Mouse (Mus musculus): ENCODE results near the gene Sh3bp5. TPM values are rescaled to one million over a fixed set of nuclear protein-coding genes. Genes with fewer than 3 reads are reported as not detected.
"Not testable (repeated sequence)": the region's sequence is repeated elsewhere in the genome, so short reads cannot be mapped to it uniquely, and the experiment has no call there.

Gene Sh3bp5
- polyA plus RNA-seq, 1 experiment from 2014 or later: 39.0 TPM

DNA sequence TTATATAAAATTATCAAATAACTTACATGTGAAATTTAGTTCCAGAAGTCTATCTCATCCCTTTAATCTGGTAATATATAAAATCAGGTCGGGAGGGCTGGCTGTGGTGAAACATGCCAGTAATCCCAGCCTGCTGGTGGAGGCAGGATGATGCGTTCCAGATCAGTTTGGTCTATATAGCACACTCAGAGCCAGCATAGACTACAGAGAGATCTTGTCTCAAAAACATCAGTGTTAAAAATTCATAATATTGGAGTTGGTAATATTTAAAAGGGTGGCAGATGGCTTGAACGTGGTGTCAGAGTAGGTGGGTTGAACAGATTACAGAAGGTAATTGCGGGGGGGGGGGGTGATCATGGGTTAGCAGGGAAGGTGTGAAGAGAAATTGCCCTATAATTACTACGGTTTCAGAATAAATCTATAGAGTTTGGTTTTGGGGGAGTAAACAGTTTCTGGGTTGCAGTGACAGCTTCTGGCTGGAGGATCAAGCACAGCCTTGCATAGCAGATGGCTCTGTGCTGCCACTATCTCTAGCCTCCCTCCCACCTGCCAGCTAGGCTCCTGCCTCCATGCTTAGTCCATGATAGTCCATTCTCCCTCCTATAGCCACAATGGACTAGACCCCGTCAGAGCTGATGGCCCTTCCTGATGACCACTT is 20.3 kb upstream of the Sh3bp5 start:
- no peaks in the 10 kb centered on the region for H3K9me3 ChIP-seq (ENCODE audit: low read length)
- H3K4me3 ChIP-seq (ENCODE audit: low read length): no peak overlapping the region
- H3K27me3 ChIP-seq (ENCODE audit: insufficient read depth, low read length): no peaks in the 10 kb centered on the region
- H3K4me2 ChIP-seq (replicated peaks; ENCODE audit: low read depth, low read length): no peak overlapping the region
- H3K4me1 ChIP-seq (ENCODE audit: insufficient read depth, low read length): peaks cover 6% of the 10 kb centered on the region; the same call in 1 of the 2 replicates
- 81% methylated on average over 6 of the region's 6 CpGs for WGBS
- ATAC-seq (ENCODE audit: low FRiP score, low TSS enrichment): no peak
- H3K9ac ChIP-seq (replicated peaks; ENCODE audit: low read length): no peak overlapping the region
- H3K27ac ChIP-seq (ENCODE audit: low read length): no peak overlapping the region
- H3K36me3 ChIP-seq (ENCODE audit: insufficient read depth, low read length): no peaks in the 10 kb centered on the region

DNA sequence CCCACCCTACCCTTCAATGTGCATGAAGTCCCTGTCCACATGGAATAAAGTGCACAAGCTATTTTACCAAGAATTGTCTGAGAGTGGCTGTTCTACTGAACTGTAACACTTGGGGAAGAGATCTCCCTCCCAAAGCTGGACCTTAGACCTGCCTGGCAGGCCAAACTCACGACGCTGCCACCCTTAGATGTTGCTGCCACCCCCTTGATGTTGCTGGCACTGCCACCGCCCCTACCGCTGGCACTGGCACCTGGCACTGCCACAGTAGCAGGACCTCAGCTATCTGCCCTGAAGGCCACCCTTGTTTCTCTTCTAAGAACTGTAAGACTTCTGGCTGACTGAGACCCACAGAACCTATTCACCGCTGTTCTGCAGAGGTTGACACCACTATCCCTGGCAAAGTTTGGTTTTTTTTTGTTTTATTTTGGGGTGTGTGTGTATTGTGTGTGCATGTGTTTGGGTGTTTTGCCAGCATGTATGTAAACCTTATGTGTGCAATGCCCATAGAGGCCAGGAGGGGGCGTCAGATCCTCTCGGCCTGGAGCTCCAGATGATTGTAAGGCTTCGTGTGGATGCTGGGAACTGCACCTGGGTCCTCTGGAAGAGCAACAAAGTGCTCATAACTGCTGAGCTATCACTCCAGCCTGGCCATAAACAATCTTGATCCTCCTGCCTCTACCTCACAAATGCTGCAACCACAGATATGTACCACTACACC is 19.1 kb upstream of the Sh3bp5 start:
- peaks cover 6% of the 10 kb centered on the region; the same call in 1 of the 2 replicates for H3K4me1 ChIP-seq (ENCODE audit: insufficient read depth, low read length)
- WGBS: 86% methylated on average over 8 of the region's 8 CpGs
- no peak overlapping the region for H3K9ac ChIP-seq (replicated peaks; ENCODE audit: low read length)
- H3K27me3 ChIP-seq (ENCODE audit: insufficient read depth, low read length): no peaks in the 10 kb centered on the region
- H3K9me3 ChIP-seq (ENCODE audit: low read length): no peaks in the 10 kb centered on the region
- no peak for ATAC-seq (ENCODE audit: low FRiP score, low TSS enrichment)
- H3K4me3 ChIP-seq (ENCODE audit: low read length): no peak overlapping the region
- H3K4me2 ChIP-seq (replicated peaks; ENCODE audit: low read depth, low read length): no peak overlapping the region
- no peak overlapping the region for H3K27ac ChIP-seq (ENCODE audit: low read length)
- H3K36me3 ChIP-seq (ENCODE audit: insufficient read depth, low read length): no peaks in the 10 kb centered on the region

DNA sequence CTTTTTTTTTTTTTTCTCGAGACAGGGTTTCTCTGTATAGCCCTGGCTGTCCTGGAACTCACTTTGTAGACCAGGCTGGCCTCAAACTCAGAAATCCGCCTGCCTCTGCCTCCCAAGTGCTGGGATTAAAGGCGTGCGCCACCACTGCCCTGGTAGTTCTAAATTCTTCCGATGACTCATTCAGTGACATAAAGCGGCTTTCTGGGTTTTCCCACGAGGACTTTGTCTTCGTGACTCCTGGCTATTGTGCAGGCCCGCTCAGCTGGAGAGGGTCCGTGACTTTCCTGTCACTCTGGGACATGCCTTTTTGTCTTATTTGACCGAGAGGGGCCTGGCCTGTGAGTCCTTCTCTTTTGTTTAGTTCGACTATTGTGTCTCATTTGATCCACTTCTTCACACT is 18.1 kb upstream of the Sh3bp5 start:
- not testable (repeated sequence) for H3K36me3 ChIP-seq (ENCODE audit: insufficient read depth, low read length); ATAC-seq (ENCODE audit: low FRiP score, low TSS enrichment); H3K27me3 ChIP-seq (ENCODE audit: insufficient read depth, low read length); H3K4me2 ChIP-seq (replicated peaks; ENCODE audit: low read depth, low read length); H3K9ac ChIP-seq (replicated peaks; ENCODE audit: low read length); H3K4me1 ChIP-seq (ENCODE audit: insufficient read depth, low read length); H3K9me3 ChIP-seq (ENCODE audit: low read length); H3K27ac ChIP-seq (ENCODE audit: low read length); H3K4me3 ChIP-seq (ENCODE audit: low read length)
- WGBS: 87% methylated on average over 12 of the region's 12 CpGs

DNA sequence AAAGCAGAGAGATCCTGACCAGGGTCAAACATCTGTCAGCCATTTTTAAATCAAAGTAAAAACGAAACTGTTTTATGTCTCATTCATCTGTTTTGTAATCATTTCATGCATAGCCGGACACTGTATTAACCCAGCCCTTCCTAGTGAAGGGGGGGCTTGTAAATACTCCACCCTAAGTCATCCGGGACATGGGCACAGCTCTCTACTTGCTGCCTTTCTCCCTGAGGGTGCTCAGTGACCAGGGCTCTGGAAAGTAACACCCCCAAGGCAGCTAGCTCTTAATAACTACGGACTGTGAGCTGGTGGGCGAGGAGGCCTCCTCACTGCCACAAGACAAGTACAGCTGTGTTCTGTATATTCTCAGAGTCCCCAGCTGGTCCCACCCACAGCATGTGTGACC is 13.1 kb upstream of the Sh3bp5 start:
- Histone ChIP-seq H3K4me3 (ENCODE audit: low read length) (no peak overlapping the region), H3K9ac (replicated peaks; ENCODE audit: low read length) (no peak overlapping the region), H3K4me1 (ENCODE audit: insufficient read depth, low read length) (no peaks in the 10 kb centered on the region), H3K36me3 (ENCODE audit: insufficient read depth, low read length) (no peaks in the 10 kb centered on the region), H3K9me3 (ENCODE audit: low read length) (no peaks in the 10 kb centered on the region), H3K4me2 (replicated peaks; ENCODE audit: low read depth, low read length) (no peak overlapping the region), H3K27me3 (ENCODE audit: insufficient read depth, low read length) (no peaks in the 10 kb centered on the region), H3K27ac (ENCODE audit: low read length) (no peak overlapping the region)
- WGBS: 46% methylated on average over 5 of the region's 5 CpGs
- ATAC-seq (ENCODE audit: low FRiP score, low TSS enrichment): no peak

DNA sequence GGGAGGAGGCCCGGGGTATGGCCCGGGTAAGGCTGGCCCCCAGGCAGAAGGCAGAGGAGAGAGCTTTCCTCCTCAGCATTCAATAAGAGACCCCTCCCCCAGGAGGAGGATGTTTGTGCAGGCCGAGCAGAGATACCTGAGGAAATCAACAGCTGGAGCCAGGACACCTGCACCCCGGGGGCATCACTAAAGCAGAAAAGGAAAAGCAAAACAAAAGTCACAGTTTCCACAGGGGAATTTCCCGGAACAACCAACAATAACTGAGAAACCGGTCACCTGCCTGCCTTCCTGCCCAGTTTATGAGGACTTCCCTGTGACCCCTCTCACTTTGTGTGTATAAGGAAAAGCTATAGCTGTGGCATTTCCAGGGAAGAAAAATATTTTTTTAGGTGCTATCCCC is 7.7 kb upstream of the Sh3bp5 start:
- no peak for ATAC-seq (ENCODE audit: low FRiP score, low TSS enrichment)
- Histone ChIP-seq H3K36me3 (ENCODE audit: insufficient read depth, low read length) (no peaks in the 10 kb centered on the region), H3K9me3 (ENCODE audit: low read length) (no peaks in the 10 kb centered on the region), H3K4me1 (ENCODE audit: insufficient read depth, low read length) (no peaks in the 10 kb centered on the region), H3K4me2 (replicated peaks; ENCODE audit: low read depth, low read length) (no peak overlapping the region), H3K27ac (ENCODE audit: low read length) (no peak overlapping the region), H3K27me3 (ENCODE audit: insufficient read depth, low read length) (no peaks in the 10 kb centered on the region), H3K9ac (replicated peaks; ENCODE audit: low read length) (no peak overlapping the region), H3K4me3 (ENCODE audit: low read length) (no peak overlapping the region)
- 48% methylated on average over 6 of the region's 6 CpGs for WGBS

DNA sequence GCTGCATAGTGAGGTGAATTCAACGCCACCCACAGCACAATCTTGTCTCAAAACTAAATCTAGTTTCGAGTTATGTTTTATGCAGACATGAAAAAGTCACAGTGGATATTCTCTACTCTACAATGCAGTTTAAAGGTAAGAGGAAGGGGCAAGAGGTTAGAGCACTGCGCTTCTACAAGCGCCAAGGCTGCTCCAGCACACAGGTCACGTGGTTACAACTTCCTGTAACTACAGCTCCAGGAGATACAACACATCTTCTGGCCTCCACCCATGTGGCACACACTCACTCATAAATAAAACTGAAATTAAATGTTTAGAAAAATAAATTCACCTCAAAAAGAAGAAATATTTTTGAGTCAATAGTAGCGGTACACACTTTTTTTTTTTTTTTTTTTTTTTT is 4.8 kb upstream of the Sh3bp5 start:
- no peak for ATAC-seq (ENCODE audit: low FRiP score, low TSS enrichment)
- no peaks in the 10 kb centered on the region for H3K4me1 ChIP-seq (ENCODE audit: insufficient read depth, low read length)
- no peak overlapping the region for H3K4me3 ChIP-seq (ENCODE audit: low read length)

DNA sequence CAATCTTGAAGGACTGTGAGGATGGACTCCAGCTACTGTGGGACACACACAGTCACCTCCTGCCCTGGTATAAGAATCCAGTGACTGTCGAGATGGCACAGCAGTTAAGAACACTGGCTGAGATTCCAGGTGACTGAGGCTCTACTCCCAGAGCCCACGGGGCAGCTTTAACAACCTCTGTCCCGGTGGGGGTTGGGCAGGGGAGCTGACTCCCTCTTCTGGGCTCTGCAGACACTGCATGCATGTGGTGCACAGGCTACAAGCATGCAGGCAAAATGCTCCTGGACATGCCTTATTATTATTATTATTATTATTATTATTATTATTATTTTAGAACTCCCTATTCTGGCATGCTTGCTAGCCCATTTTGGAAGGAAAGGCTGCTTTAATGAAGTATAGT is 4.4 kb upstream of the Sh3bp5 start:
- WGBS: 30% methylated on average over 3 of the region's 3 CpGs
- H3K4me2 ChIP-seq (replicated peaks; ENCODE audit: low read depth, low read length): no peak overlapping the region
- peaks cover 2% of the 10 kb centered on the region; the same call in 1 of the 2 replicates for H3K4me1 ChIP-seq (ENCODE audit: insufficient read depth, low read length)
- ATAC-seq (ENCODE audit: low FRiP score, low TSS enrichment): no peak
- no peak overlapping the region for H3K27ac ChIP-seq (ENCODE audit: low read length)
- H3K36me3 ChIP-seq (ENCODE audit: insufficient read depth, low read length): no peaks in the 10 kb centered on the region
- no peak overlapping the region for H3K9ac ChIP-seq (replicated peaks; ENCODE audit: low read length)
- no peaks in the 10 kb centered on the region for H3K9me3 ChIP-seq (ENCODE audit: low read length)
- H3K4me3 ChIP-seq (ENCODE audit: low read length): no peak overlapping the region
- H3K27me3 ChIP-seq (ENCODE audit: insufficient read depth, low read length): peaks cover 7% of the 10 kb centered on the region; the same call in 1 of the 2 replicates

More for the DNA sequence above, 4.8 kb upstream of the Sh3bp5 start:
- no peak overlapping the region for H3K9ac ChIP-seq (replicated peaks; ENCODE audit: low read length)
- 80% methylated on average over 6 of the region's 6 CpGs for WGBS
- H3K9me3 ChIP-seq (ENCODE audit: low read length): no peaks in the 10 kb centered on the region
- no peaks in the 10 kb centered on the region for H3K36me3 ChIP-seq (ENCODE audit: insufficient read depth, low read length)
- H3K27me3 ChIP-seq (ENCODE audit: insufficient read depth, low read length): peaks cover 7% of the 10 kb centered on the region; the same call in 1 of the 2 replicates
- H3K27ac ChIP-seq (ENCODE audit: low read length): no peak overlapping the region
- no peak overlapping the region for H3K4me2 ChIP-seq (replicated peaks; ENCODE audit: low read depth, low read length)

DNA sequence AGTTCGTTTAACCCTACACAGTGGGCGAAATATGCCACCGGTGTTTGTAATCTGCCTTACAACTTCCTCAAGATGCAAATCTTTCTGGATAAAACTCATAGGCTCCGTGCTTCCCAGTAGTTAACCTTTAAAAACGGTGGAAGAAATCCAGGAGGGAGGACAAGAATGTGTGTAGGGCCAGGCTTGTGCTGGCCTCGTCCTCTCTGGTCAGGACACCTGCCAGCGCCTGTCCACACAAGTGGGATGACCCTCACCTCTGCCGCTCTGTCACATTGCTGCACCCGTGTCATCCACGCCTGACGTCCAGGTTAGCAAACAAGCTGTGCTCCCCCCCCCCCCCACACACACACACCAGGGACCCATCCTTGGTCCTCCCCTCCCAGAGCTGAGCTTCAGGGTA is 3.4 kb upstream of the Sh3bp5 start:
- Histone ChIP-seq H3K4me3 (ENCODE audit: low read length) (no peak overlapping the region), H3K4me1 (ENCODE audit: insufficient read depth, low read length) (peaks cover 9% of the 10 kb centered on the region), H3K9me3 (ENCODE audit: low read length) (no peaks in the 10 kb centered on the region), H3K4me2 (replicated peaks; ENCODE audit: low read depth, low read length) (no peak overlapping the region), H3K9ac (replicated peaks; ENCODE audit: low read length) (no peak overlapping the region), H3K27ac (ENCODE audit: low read length) (no peak overlapping the region), H3K36me3 (ENCODE audit: insufficient read depth, low read length) (no peaks in the 10 kb centered on the region), H3K27me3 (ENCODE audit: insufficient read depth, low read length) (peaks cover 7% of the 10 kb centered on the region; the same call in 1 of the 2 replicates)
- WGBS: 56% methylated on average over 11 of the region's 11 CpGs
- ATAC-seq (ENCODE audit: low FRiP score, low TSS enrichment): no peak

DNA sequence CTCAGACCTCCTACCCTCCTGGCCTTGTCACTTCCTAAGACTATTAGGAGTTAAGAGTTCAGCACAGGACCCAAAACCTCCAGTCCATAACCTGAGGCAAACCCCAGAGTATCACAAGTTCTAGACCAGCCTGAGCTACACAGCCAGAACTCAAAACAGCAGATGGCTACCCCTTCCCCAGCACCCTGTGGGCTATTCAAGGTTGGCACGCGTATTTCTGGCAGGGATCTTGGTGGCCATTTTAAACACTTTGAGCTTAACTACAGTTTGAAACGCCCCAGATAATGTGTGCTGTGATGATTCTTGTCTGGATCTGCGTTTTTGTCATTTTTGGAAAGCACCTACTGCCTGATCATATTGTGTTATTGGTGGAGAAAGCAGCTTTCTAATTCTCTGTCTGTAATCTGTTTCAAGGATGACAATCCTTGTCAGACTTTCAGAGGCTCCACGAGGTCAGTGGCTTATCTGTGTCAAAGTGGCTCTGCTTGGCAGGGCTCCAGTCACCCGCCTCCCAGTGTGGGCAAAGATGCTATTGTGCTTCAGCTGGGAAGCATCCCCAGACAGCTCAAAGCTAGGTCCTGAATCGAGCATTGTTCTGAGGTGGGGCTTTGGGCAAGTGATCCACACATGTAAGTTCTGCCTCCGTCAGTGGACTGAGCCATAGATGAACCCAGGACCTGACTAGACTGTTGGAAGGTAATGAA is 2.1 kb upstream of the Sh3bp5 start:
- Histone ChIP-seq H3K9ac (replicated peaks; ENCODE audit: low read length) (no peak overlapping the region), H3K36me3 (ENCODE audit: insufficient read depth, low read length) (no peaks in the 10 kb centered on the region), H3K27ac (ENCODE audit: low read length) (no peak overlapping the region), H3K9me3 (ENCODE audit: low read length) (no peaks in the 10 kb centered on the region), H3K27me3 (ENCODE audit: insufficient read depth, low read length) (peaks cover 7% of the 10 kb centered on the region; the same call in 1 of the 2 replicates), H3K4me3 (ENCODE audit: low read length) (no peak overlapping the region), H3K4me2 (replicated peaks; ENCODE audit: low read depth, low read length) (no peak overlapping the region), H3K4me1 (ENCODE audit: insufficient read depth, low read length) (peaks cover 22% of the 10 kb centered on the region)
- ATAC-seq (ENCODE audit: low FRiP score, low TSS enrichment): no peak
- WGBS: 78% methylated on average over 8 of the region's 8 CpGs
